Mouse (Mus musculus) stomach, embryonic 15.5 days (tissue): ENCODE results near the gene Tmprss12. TPM values are rescaled to one million over a fixed set of nuclear protein-coding genes. Genes with fewer than 3 reads are reported as not detected.
"Not testable (repeated sequence)": the region's sequence is repeated elsewhere in the genome, so short reads cannot be mapped to it uniquely, and the experiment has no call there.

Experiments
- ATAC-seq: fragments of 200-750 bp; cut with Nextera tagmentation; 2 replicates; pipeline ENCODE4 v1.8.0; 2017; ENCODE audit warnings: low read depth, moderate number of reproducible peaks, moderate TSS enrichment; ENCODE audit not compliant: insufficient read depth, low FRiP score
- H3K27ac ChIP-seq: fragments of 300-500 bp; sonication (generic); 2 replicates; pipeline ENCODE4 v1.5.1; 2015; ENCODE audit warnings: mild to moderate bottlenecking, inconsistent platforms
- H3K27me3 ChIP-seq: fragments of 300-500 bp; sonication (generic); replicated peaks from 2 replicates; pipeline ENCODE4 v1.6.1; 2015; ENCODE audit warnings: inconsistent platforms
- H3K36me3 ChIP-seq: fragments of 300-500 bp; sonication (generic); 2 replicates; pipeline ENCODE4 v1.6.1; 2015; ENCODE audit warnings: inconsistent platforms
- H3K4me1 ChIP-seq: fragments of 300-500 bp; sonication (generic); 2 replicates; pipeline ENCODE4 v1.6.1; 2015; ENCODE audit warnings: inconsistent platforms
- H3K4me2 ChIP-seq: fragments of 300-500 bp; sonication (generic); 2 replicates; pipeline ENCODE4 v1.6.1; 2015; ENCODE audit warnings: mild to moderate bottlenecking, inconsistent platforms
- H3K4me3 ChIP-seq: fragments of 300-500 bp; sonication (generic); replicated peaks from 2 replicates; pipeline ENCODE4 v1.5.1; 2015; ENCODE audit warnings: inconsistent platforms
- H3K9ac ChIP-seq: fragments of 300-500 bp; sonication (generic); 2 replicates; pipeline ENCODE4 v1.6.1; 2015; ENCODE audit warnings: inconsistent platforms
- H3K9me3 ChIP-seq: fragments of 300-500 bp; sonication (generic); 2 replicates; pipeline ENCODE4 v1.6.1; 2016; ENCODE audit warnings: inconsistent platforms
- WGBS: fragments of 180-500 bp; shearing (Covaris S2); methylation state at CpG from one replicate; pipeline ENCODE4 v1.1.7; 2015; 5-methylcytosine and 5-hydroxymethylcytosine counted together
- polyA plus RNA-seq: library from polyadenylated mRNA; unstranded; fragments of >200 nt; fragmentation: Nextera tagmentation; extraction: Ambion mirVana; gene quantifications from 2 replicates; pipeline ENCODE4 v1.2.1, GENCODE M21; 2015

Tmprss12 gene
- polyA plus RNA-seq, 1 experiment from 2014 or later, result 0.28 TPM

GRCm38 (mm10) chr15:100258646-100259425 is 21.8 kb upstream of the Tmprss12 start:
- WGBS, result 96% methylated on average over 7 of the region's 7 CpGs
- no peak overlapping the region for H3K4me3 ChIP-seq
- H3K36me3 ChIP-seq, result peaks cover 46% of the 10 kb centered on the region
- no peak overlapping the region for H3K27ac ChIP-seq
- H3K4me2 ChIP-seq, result no peak overlapping the region
- no peak overlapping the region for H3K9ac ChIP-seq
- no peaks in the 10 kb centered on the region for H3K9me3 ChIP-seq
- H3K4me1 ChIP-seq, result no peaks in the 10 kb centered on the region
- no peak for ATAC-seq
- H3K27me3 ChIP-seq, result no peaks in the 10 kb centered on the region

- not testable (repeated sequence) for H3K4me1 ChIP-seq, H3K9me3 ChIP-seq, H3K4me2 ChIP-seq, ATAC-seq, H3K9ac ChIP-seq, H3K27ac ChIP-seq, H3K4me3 ChIP-seq, H3K27me3 ChIP-seq
- peaks cover 33% of the 10 kb centered on the region for H3K36me3 ChIP-seq
- 81% methylated on average over 4 of the region's 7 CpGs for WGBS
Observed at GRCm38 (mm10) chr15:100260351-100260750, 20.3 kb upstream of the Tmprss12 start.

- Histone ChIP-seq H3K36me3 (peaks cover 11% of the 10 kb centered on the region), H3K4me3 (no peak overlapping the region), H3K27ac (no peak overlapping the region), H3K9ac (no peak overlapping the region), H3K27me3 (no peaks in the 10 kb centered on the region), H3K9me3 (no peaks in the 10 kb centered on the region), H3K4me1 (no peaks in the 10 kb centered on the region), H3K4me2 (no peak overlapping the region)
- ATAC-seq, result no peak
- 27% methylated on average over 4 of the region's 4 CpGs for WGBS
Observed at GRCm38 (mm10) chr15:100263246-100263905, 17.3 kb upstream of the Tmprss12 start.

GRCm38 (mm10) chr15:100265586-100266325 is 14.9 kb upstream of the Tmprss12 start:
- WGBS, result 64% methylated on average over 5 of the region's 5 CpGs
- H3K27me3 ChIP-seq, result no peaks in the 10 kb centered on the region
- no peak overlapping the region for H3K9ac ChIP-seq
- H3K4me3 ChIP-seq, result no peak overlapping the region
- no peak for ATAC-seq
- no peaks in the 10 kb centered on the region for H3K36me3 ChIP-seq
- no peaks in the 10 kb centered on the region for H3K4me1 ChIP-seq
- no peaks in the 10 kb centered on the region for H3K9me3 ChIP-seq
- no peak overlapping the region for H3K27ac ChIP-seq
- no peak overlapping the region for H3K4me2 ChIP-seq

GRCm38 (mm10) chr15:100268916-100269315 is 11.7 kb upstream of the Tmprss12 start:
- H3K9me3 ChIP-seq, result no peaks in the 10 kb centered on the region
- H3K27ac ChIP-seq, result no peak overlapping the region
- no peak overlapping the region for H3K4me2 ChIP-seq
- no peaks in the 10 kb centered on the region for H3K4me1 ChIP-seq
- no peaks in the 10 kb centered on the region for H3K36me3 ChIP-seq
- WGBS, result 58% methylated on average over 2 of the region's 2 CpGs
- no peaks in the 10 kb centered on the region for H3K27me3 ChIP-seq
- H3K4me3 ChIP-seq, result no peak overlapping the region
- H3K9ac ChIP-seq, result no peak overlapping the region
- ATAC-seq, result no peak

- no peak overlapping the region for H3K27ac ChIP-seq
- H3K4me3 ChIP-seq, result no peak overlapping the region
- no peaks in the 10 kb centered on the region for H3K36me3 ChIP-seq
- 24% methylated on average over 9 of the region's 9 CpGs for WGBS
- no peak for ATAC-seq
- H3K9me3 ChIP-seq, result no peaks in the 10 kb centered on the region
- no peak overlapping the region for H3K9ac ChIP-seq
- no peak overlapping the region for H3K4me2 ChIP-seq
- H3K4me1 ChIP-seq, result no peaks in the 10 kb centered on the region
- H3K27me3 ChIP-seq, result no peaks in the 10 kb centered on the region
Observed at GRCm38 (mm10) chr15:100269776-100270175, 10.9 kb upstream of the Tmprss12 start.

GRCm38 (mm10) chr15:100270609-100271008 is 10.0 kb upstream of the Tmprss12 start:
- not testable (repeated sequence) for H3K4me1 ChIP-seq, H3K36me3 ChIP-seq, H3K4me3 ChIP-seq, H3K9me3 ChIP-seq, H3K4me2 ChIP-seq, H3K27ac ChIP-seq, H3K27me3 ChIP-seq, H3K9ac ChIP-seq, ATAC-seq
- 41% methylated on average over 7 of the region's 7 CpGs for WGBS

GRCm38 (mm10) chr15:100271411-100271810 is 9.2 kb upstream of the Tmprss12 start:
- no peak overlapping the region for H3K9ac ChIP-seq
- H3K4me3 ChIP-seq, result no peak overlapping the region
- no peak for ATAC-seq
- no peaks in the 10 kb centered on the region for H3K27me3 ChIP-seq
- H3K4me1 ChIP-seq, result no peaks in the 10 kb centered on the region
- H3K9me3 ChIP-seq, result no peaks in the 10 kb centered on the region
- no peak overlapping the region for H3K4me2 ChIP-seq
- H3K36me3 ChIP-seq, result no peaks in the 10 kb centered on the region
- WGBS, result 67% methylated on average over 14 of the region's 14 CpGs
- no peak overlapping the region for H3K27ac ChIP-seq

GRCm38 (mm10) chr15:100273791-100274308 is 6.8 kb upstream of the Tmprss12 start:
- H3K36me3 ChIP-seq, H3K9ac ChIP-seq, H3K4me1 ChIP-seq, H3K27ac ChIP-seq, H3K27me3 ChIP-seq, H3K4me2 ChIP-seq, H3K4me3 ChIP-seq, ATAC-seq, H3K9me3 ChIP-seq: not testable (repeated sequence)
- 90% methylated on average over 4 of the region's 4 CpGs for WGBS

- H3K27ac ChIP-seq, result no peak overlapping the region
- no peak overlapping the region for H3K4me3 ChIP-seq
- no peak for ATAC-seq
- no peak overlapping the region for H3K9ac ChIP-seq
- no peaks in the 10 kb centered on the region for H3K27me3 ChIP-seq
- no peak overlapping the region for H3K4me2 ChIP-seq
- no peaks in the 10 kb centered on the region for H3K9me3 ChIP-seq
- no peaks in the 10 kb centered on the region for H3K4me1 ChIP-seq
- no peaks in the 10 kb centered on the region for H3K36me3 ChIP-seq
- 87% methylated on average over 7 of the region's 7 CpGs for WGBS
Observed at GRCm38 (mm10) chr15:100274790-100275559, 5.7 kb upstream of the Tmprss12 start.

- Histone ChIP-seq H3K4me1 (no peaks in the 10 kb centered on the region), H3K9ac (no peak overlapping the region)
- ATAC-seq, result no peak
Observed at GRCm38 (mm10) chr15:100276403-100276802, 4.2 kb upstream of the Tmprss12 start.

More at GRCm38 (mm10) chr15:100276403-100276802, 4.2 kb upstream of the Tmprss12 start:
- Histone ChIP-seq H3K4me2 (no peak overlapping the region), H3K27me3 (no peaks in the 10 kb centered on the region), H3K27ac (no peak overlapping the region), H3K36me3 (no peaks in the 10 kb centered on the region), H3K4me3 (no peak overlapping the region), H3K9me3 (no peaks in the 10 kb centered on the region)
- 87% methylated on average over 4 of the region's 4 CpGs for WGBS
